Mouse (Mus musculus): ENCODE measurements around the gene Dock2. TPM values are rescaled to one million over a fixed set of nuclear protein-coding genes. Genes with fewer than 3 reads are reported as not detected.
A peak's percentile ranks its signal among the peaks of the same experiment; 100 is the strongest.
"Not testable (repeated sequence)": the region's sequence is repeated elsewhere in the genome, so short reads cannot be mapped to it uniquely, and the experiment has no call there.

Gene Dock2
- total RNA-seq, 1 experiment from 2014 or later: 177 TPM

GRCm38 (mm10) chr11:34227180-34227579 lies 556.5 kb downstream of the Dock2 start:
- 0 out of 4 replicates have a peak, but pooled peaks of 1 of the 2 experiments have one; percentile 25 for ATAC-seq (replicated peaks in 1 of 2; ENCODE audit: insufficient read depth in 1 of 2, low FRiP score in 2 of 2, low TSS enrichment in 1 of 2, low read depth in 1 of 2, poor library complexity in 2 of 2, severe bottlenecking in 2 of 2)

DNA sequence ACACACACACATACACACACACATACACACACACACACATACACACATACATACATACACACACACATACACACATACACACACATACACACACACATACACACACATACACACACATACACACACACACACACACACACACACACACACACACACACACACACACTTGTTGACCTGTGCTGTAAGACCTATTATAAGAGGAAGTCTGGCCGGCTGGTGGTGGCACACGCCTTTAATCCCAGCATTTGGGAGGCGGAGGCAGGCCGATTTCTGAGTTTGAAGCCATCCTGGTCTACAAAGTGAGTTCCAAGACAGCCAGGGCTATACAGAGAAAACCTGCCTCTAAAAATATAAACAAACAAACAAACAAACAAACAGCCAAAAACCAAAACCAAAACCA lies 563.1 kb downstream of the Dock2 start:
- not testable (repeated sequence) for ATAC-seq (replicated peaks in 1 of 2; ENCODE audit: insufficient read depth in 1 of 2, low FRiP score in 2 of 2, low TSS enrichment in 1 of 2, low read depth in 1 of 2, poor library complexity in 2 of 2, severe bottlenecking in 2 of 2)

DNA sequence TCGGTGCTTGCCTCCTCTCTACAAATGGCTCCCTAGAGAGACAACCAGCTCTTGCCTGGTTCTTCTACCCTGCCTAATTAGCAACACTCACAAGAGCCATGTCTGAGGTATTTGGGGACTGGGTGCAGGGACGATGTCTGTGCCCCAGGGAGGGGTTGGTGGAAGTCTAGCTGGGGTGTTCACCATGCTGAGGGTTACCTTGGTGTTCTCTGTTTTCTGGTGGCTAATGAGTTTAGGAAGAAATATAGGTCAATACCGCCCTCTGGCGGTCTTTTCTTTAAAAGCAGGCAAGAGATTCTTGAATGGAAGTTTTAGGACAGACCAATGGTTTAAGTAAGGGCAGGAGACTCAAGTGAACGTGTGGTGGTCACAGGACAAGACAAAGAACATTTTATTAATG lies 570.8 kb downstream of the Dock2 start:
- 0 out of 4 replicates have a peak, but pooled peaks of 1 of the 2 experiments have one; percentile 17 for ATAC-seq (replicated peaks in 1 of 2; ENCODE audit: insufficient read depth in 1 of 2, low FRiP score in 2 of 2, low TSS enrichment in 1 of 2, low read depth in 1 of 2, poor library complexity in 2 of 2, severe bottlenecking in 2 of 2)

DNA sequence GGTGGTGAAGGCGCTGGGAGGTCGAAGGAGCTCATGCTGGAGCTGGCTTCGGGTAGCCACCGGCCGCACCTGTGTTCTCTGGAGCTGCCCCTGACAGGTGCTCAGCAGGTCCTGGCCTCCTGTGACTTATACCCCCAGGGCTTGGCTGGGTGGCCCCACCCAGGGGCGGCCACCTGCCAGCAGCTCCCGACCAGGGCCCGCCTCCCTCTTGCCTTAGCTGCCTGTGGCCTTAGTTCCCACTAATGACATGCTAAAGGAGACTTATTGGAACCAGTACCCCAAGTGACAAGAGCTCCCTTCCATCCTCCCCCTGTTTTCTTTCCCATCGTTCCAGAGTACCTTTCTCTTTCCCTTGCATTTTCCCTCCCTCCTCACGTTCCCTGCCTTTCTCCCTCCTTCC lies 575.7 kb downstream of the Dock2 start, which contains the start of gene Foxi1:
TSS of gene Foxi1 (minus strand) at position 101 of the 400 bp plus-strand sequence.
- no peak for ATAC-seq (replicated peaks in 1 of 2; ENCODE audit: insufficient read depth in 1 of 2, low FRiP score in 2 of 2, low TSS enrichment in 1 of 2, low read depth in 1 of 2, poor library complexity in 2 of 2, severe bottlenecking in 2 of 2)

DNA sequence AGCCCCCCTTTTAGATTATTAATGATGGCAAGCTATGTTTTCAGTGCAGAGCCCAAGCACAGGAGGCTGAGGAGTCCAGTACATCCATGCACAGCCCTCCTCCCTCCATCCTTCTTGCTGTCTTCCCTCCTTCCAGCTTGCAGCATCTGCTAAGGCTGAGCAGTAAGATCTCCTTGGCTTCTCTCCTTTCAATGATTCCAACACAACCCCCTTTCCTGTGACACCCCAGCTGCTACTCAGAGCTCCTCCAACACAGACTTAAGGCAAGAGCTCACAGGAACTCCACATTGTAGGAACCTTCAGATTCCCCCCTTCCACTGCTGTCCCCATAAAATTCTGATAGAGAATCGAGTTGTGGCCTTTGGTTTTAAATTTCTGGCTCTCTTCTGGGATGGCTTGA lies 580.9 kb downstream of the Dock2 start:
- ATAC-seq (replicated peaks in 1 of 2; ENCODE audit: insufficient read depth in 1 of 2, low FRiP score in 2 of 2, low TSS enrichment in 1 of 2, low read depth in 1 of 2, poor library complexity in 2 of 2, severe bottlenecking in 2 of 2): no peak

DNA sequence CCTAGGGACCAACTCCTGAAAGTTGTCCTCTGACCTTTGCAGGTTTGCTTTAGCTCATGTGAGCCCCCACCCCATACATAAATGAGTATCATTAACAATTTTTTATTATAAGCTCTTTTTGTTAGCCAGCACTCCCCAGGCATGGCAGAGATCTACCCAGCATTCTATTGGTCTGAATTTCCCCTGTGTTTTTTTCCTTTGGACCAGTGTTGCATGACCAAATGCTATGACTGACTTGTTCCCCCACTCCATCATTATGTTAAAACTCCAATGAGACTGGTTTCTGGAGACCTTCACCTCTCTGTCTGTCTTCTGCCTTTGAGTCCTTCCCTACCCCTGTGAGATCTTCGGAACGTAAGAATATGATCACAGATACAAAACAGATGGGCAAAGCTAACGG lies 588.5 kb downstream of the Dock2 start:
- no peak for ATAC-seq (replicated peaks in 1 of 2; ENCODE audit: insufficient read depth in 1 of 2, low FRiP score in 2 of 2, low TSS enrichment in 1 of 2, low read depth in 1 of 2, poor library complexity in 2 of 2, severe bottlenecking in 2 of 2)

- no peak for ATAC-seq (replicated peaks in 1 of 2; ENCODE audit: insufficient read depth in 1 of 2, low FRiP score in 2 of 2, low TSS enrichment in 1 of 2, low read depth in 1 of 2, poor library complexity in 2 of 2, severe bottlenecking in 2 of 2)
Measured at GRCm38 (mm10) chr11:34194158-34194941, 589.3 kb downstream of the Dock2 start.

DNA sequence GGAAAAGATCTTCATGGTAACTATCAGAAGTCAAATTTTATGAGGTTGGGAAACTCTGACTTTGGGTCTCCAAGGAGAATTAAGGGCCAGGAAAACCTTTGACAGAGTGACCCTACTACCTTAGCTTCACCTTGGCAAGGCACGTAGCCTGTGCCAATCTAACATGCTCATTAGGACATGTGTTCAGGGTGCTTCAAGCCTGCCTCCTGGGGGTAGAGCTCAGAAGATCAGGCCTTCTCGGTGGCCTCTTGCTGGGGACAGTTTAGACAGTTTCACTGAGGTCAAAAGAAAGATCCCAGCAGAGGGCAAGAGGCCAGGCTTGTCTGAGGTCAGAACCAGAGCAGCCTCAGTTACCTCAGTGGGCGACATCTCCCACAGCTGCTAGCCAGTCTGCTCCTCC lies 590.0 kb downstream of the Dock2 start:
- ATAC-seq (replicated peaks in 1 of 2; ENCODE audit: insufficient read depth in 1 of 2, low FRiP score in 2 of 2, low TSS enrichment in 1 of 2, low read depth in 1 of 2, poor library complexity in 2 of 2, severe bottlenecking in 2 of 2): no peak

GRCm38 (mm10) chr11:34184266-34184665 lies 599.4 kb downstream of the Dock2 start:
- no peak for ATAC-seq (replicated peaks in 1 of 2; ENCODE audit: insufficient read depth in 1 of 2, low FRiP score in 2 of 2, low TSS enrichment in 1 of 2, low read depth in 1 of 2, poor library complexity in 2 of 2, severe bottlenecking in 2 of 2)

- ATAC-seq (replicated peaks in 1 of 2; ENCODE audit: insufficient read depth in 1 of 2, low FRiP score in 2 of 2, low TSS enrichment in 1 of 2, low read depth in 1 of 2, poor library complexity in 2 of 2, severe bottlenecking in 2 of 2): no peak
Measured at GRCm38 (mm10) chr11:34181214-34182117, 602.2 kb downstream of the Dock2 start.

DNA sequence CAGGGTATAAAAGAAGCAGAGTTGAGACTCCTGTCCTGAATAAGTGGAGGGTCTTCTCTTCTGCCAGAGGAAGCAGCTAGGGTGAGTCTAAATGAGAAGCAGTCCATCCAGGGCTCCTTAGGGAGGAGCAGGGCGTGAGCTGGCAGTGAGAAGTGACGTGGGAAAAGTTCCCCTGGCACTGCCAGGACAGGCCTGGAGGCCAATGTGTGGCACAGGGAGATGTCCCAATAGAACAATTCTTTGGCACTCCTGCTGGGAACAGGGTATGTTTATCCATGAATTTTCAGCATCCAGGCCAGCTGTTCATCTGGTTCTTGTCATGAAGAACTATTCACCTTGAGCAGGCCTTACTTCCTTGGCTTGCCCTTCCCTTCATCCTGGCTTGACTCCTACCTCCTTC lies 604.9 kb downstream of the Dock2 start:
- no peak for ATAC-seq (replicated peaks in 1 of 2; ENCODE audit: insufficient read depth in 1 of 2, low FRiP score in 2 of 2, low TSS enrichment in 1 of 2, low read depth in 1 of 2, poor library complexity in 2 of 2, severe bottlenecking in 2 of 2)

Other genes starting within 250 kb of the Dock2 start
- gene Spdl1, start 49.7 kb upstream of the Dock2 start, total RNA-seq (2017): 31.9 and 33.8 TPM in 2 replicates

Measured in hematopoietic stem cell, adult 5-6 weeks (primary cell).